Mouse (Mus musculus) heart, embryonic 13.5 days (tissue): ENCODE results near the gene Gm21976. TPM values are rescaled to one million over a fixed set of nuclear protein-coding genes. Genes with fewer than 3 reads are reported as not detected.

ENCODE experiments used
- ATAC-seq: fragments of 200-750 bp; cut with Nextera tagmentation; 2 replicates; pipeline ENCODE4 v1.8.0; 2017; ENCODE audit warnings: moderate TSS enrichment; ENCODE audit not compliant: insufficient number of reproducible peaks, low FRiP score, low TSS enrichment; ENCODE audit errors: extremely low read depth
- H3K27ac ChIP-seq: fragments of 300-500 bp; sonication (generic); replicated peaks from 2 replicates; pipeline ENCODE4 v1.5.1; 2015; ENCODE audit warnings: moderate library complexity, mild to moderate bottlenecking, inconsistent platforms
- H3K27me3 ChIP-seq: fragments of 300-500 bp; sonication (generic); replicated peaks from 2 replicates; pipeline ENCODE4 v1.6.1; 2015; ENCODE audit warnings: mild to moderate bottlenecking, inconsistent platforms
- H3K36me3 ChIP-seq: fragments of 300-500 bp; sonication (generic); 2 replicates; pipeline ENCODE4 v1.6.1; 2015; ENCODE audit warnings: mild to moderate bottlenecking, inconsistent platforms
- H3K4me1 ChIP-seq: fragments of 300-500 bp; sonication (generic); 2 replicates; pipeline ENCODE4 v1.6.1; 2015; ENCODE audit warnings: inconsistent platforms
- H3K4me2 ChIP-seq: fragments of 300-500 bp; sonication (generic); 2 replicates; pipeline ENCODE4 v1.6.1; 2015; ENCODE audit warnings: inconsistent platforms, mild to moderate bottlenecking, moderate library complexity
- H3K4me3 ChIP-seq: fragments of 300-500 bp; sonication (generic); 2 replicates; pipeline ENCODE4 v1.5.1; 2015; ENCODE audit warnings: moderate library complexity, mild to moderate bottlenecking, inconsistent platforms
- H3K9ac ChIP-seq: fragments of 300-500 bp; sonication (generic); 2 replicates; pipeline ENCODE4 v1.6.1; 2015; ENCODE audit warnings: inconsistent platforms, mild to moderate bottlenecking, moderate library complexity
- H3K9me3 ChIP-seq: fragments of 300-500 bp; sonication (generic); 2 replicates; pipeline ENCODE4 v1.6.1; 2016; ENCODE audit warnings: inconsistent platforms
- WGBS: fragments of 180-500 bp; shearing (Covaris S2); methylation state at CpG from one replicate; pipeline ENCODE4 v1.1.7; 2015; ENCODE audit warnings: mixed read lengths; 5-methylcytosine and 5-hydroxymethylcytosine counted together
- polyA plus RNA-seq: library from polyadenylated mRNA; unstranded; fragments of >200 nt; fragmentation: Nextera tagmentation; extraction: Ambion mirVana; gene quantifications from 2 replicates; pipeline ENCODE4 v1.2.1, GENCODE M21; 2015

Gene Gm21976
- polyA plus RNA-seq, 1 experiment from 2014 or later: not detected

- Histone ChIP-seq H3K4me1 (peaks cover 23% of the 10 kb centered on the region), H3K4me3 (peak overlapping the region; percentile 74), H3K27me3 (no peaks in the 10 kb centered on the region), H3K4me2 (peak overlapping the region; percentile 87), H3K27ac (peak overlapping the region; percentile 96), H3K9ac (peak overlapping the region; percentile 91), H3K9me3 (no peaks in the 10 kb centered on the region), H3K36me3 (peaks cover 34% of the 10 kb centered on the region)
- under 1% methylated on average over 16 of the region's 16 CpGs for WGBS
- ATAC-seq: no peak
These were observed 16.2 kb upstream of the Gm21976 start for GRCm38 (mm10) chr13:98263458-98263987.

GRCm38 (mm10) chr13:98264111-98264510 is 15.6 kb upstream of the Gm21976 start:
- Histone ChIP-seq H3K4me2 (peak overlapping the region; percentile 87), H3K9me3 (no peaks in the 10 kb centered on the region), H3K36me3 (peaks cover 34% of the 10 kb centered on the region), H3K27ac (no peak overlapping the region), H3K4me3 (peak overlapping the region; percentile 74), H3K9ac (peak overlapping the region; percentile 91), H3K27me3 (no peaks in the 10 kb centered on the region), H3K4me1 (peaks cover 23% of the 10 kb centered on the region)
- no peak for ATAC-seq
- 26% methylated on average over 5 of the region's 5 CpGs for WGBS

- peaks cover 14% of the 10 kb centered on the region for H3K4me1 ChIP-seq
- no peak for ATAC-seq
- H3K9ac ChIP-seq: no peak overlapping the region
- H3K9me3 ChIP-seq: no peaks in the 10 kb centered on the region
- peaks cover 57% of the 10 kb centered on the region for H3K36me3 ChIP-seq
- no peak overlapping the region for H3K4me2 ChIP-seq
- H3K27ac ChIP-seq: no peak overlapping the region
- WGBS: 87% methylated on average over 9 of the region's 9 CpGs
- H3K4me3 ChIP-seq: no peak overlapping the region
- no peaks in the 10 kb centered on the region for H3K27me3 ChIP-seq
These were observed 5.7 kb upstream of the Gm21976 start for GRCm38 (mm10) chr13:98274023-98274422.

GRCm38 (mm10) chr13:98275646-98276045 is 4.0 kb upstream of the Gm21976 start:
- no peak overlapping the region for H3K4me2 ChIP-seq
- no peaks in the 10 kb centered on the region for H3K9me3 ChIP-seq
- no peak overlapping the region for H3K9ac ChIP-seq
- no peaks in the 10 kb centered on the region for H3K27me3 ChIP-seq
- ATAC-seq: no peak
- H3K4me1 ChIP-seq: peaks cover 14% of the 10 kb centered on the region
- H3K36me3 ChIP-seq: peaks cover 43% of the 10 kb centered on the region
- peak overlapping the region; percentile 63 for H3K27ac ChIP-seq
- no peak overlapping the region for H3K4me3 ChIP-seq
- 33% methylated on average over 4 of the region's 4 CpGs for whole genome bisulfite sequencing

GRCm38 (mm10) chr13:98276253-98276652 is 3.4 kb upstream of the Gm21976 start:
- no peaks in the 10 kb centered on the region for H3K9me3 ChIP-seq
- H3K36me3 ChIP-seq: peaks cover 37% of the 10 kb centered on the region
- H3K27me3 ChIP-seq: no peaks in the 10 kb centered on the region
- WGBS: 79% methylated on average over 7 of the region's 7 CpGs
- no peak overlapping the region for H3K4me3 ChIP-seq
- ATAC-seq: no peak
- H3K27ac ChIP-seq: peak overlapping the region; percentile 63
- H3K4me2 ChIP-seq: no peak overlapping the region
- H3K9ac ChIP-seq: no peak overlapping the region
- peaks cover 14% of the 10 kb centered on the region for H3K4me1 ChIP-seq

GRCm38 (mm10) chr13:98277501-98277900 is 2.2 kb upstream of the Gm21976 start:
- H3K9me3 ChIP-seq: no peaks in the 10 kb centered on the region
- no peak overlapping the region for H3K4me3 ChIP-seq
- no peak overlapping the region for H3K27ac ChIP-seq
- no peaks in the 10 kb centered on the region for H3K27me3 ChIP-seq
- no peak overlapping the region for H3K4me2 ChIP-seq
- H3K9ac ChIP-seq: no peak overlapping the region
- H3K4me1 ChIP-seq: peaks cover 14% of the 10 kb centered on the region
- 74% methylated on average over 2 of the region's 2 CpGs for WGBS
- peaks cover 25% of the 10 kb centered on the region for H3K36me3 ChIP-seq
- ATAC-seq: no peak

- Histone ChIP-seq H3K9ac (no peak overlapping the region), H3K4me2 (no peak overlapping the region), H3K27me3 (no peaks in the 10 kb centered on the region), H3K4me1 (peaks cover 2% of the 10 kb centered on the region; the same call in 1 of the 2 replicates), H3K9me3 (no peaks in the 10 kb centered on the region), H3K36me3 (no peaks in the 10 kb centered on the region), H3K27ac (no peak overlapping the region), H3K4me3 (no peak overlapping the region)
- WGBS: 72% methylated on average over 12 of the region's 12 CpGs
- no peak for ATAC-seq
These were observed 1.4 kb downstream of the Gm21976 start for GRCm38 (mm10) chr13:98280990-98281650.

GRCm38 (mm10) chr13:98290719-98291118 is 11.0 kb downstream of the Gm21976 start:
- no peak overlapping the region for H3K9ac ChIP-seq
- H3K27ac ChIP-seq: no peak overlapping the region
- H3K4me1 ChIP-seq: peaks cover 10% of the 10 kb centered on the region
- 32% methylated on average over 2 of the region's 2 CpGs for WGBS
- ATAC-seq: no peak
- no peaks in the 10 kb centered on the region for H3K27me3 ChIP-seq
- no peaks in the 10 kb centered on the region for H3K9me3 ChIP-seq
- H3K4me3 ChIP-seq: no peak overlapping the region
- H3K36me3 ChIP-seq: no peaks in the 10 kb centered on the region
- H3K4me2 ChIP-seq: no peak overlapping the region

GRCm38 (mm10) chr13:98291712-98292111 is 12.0 kb downstream of the Gm21976 start:
- Histone ChIP-seq H3K9ac (no peak overlapping the region), H3K9me3 (no peaks in the 10 kb centered on the region), H3K36me3 (no peaks in the 10 kb centered on the region), H3K4me1 (peaks cover 10% of the 10 kb centered on the region), H3K4me2 (no peak overlapping the region), H3K27me3 (no peaks in the 10 kb centered on the region), H3K27ac (no peak overlapping the region), H3K4me3 (no peak overlapping the region)
- no peak for ATAC-seq
- 72% methylated on average over 8 of the region's 8 CpGs for WGBS

GRCm38 (mm10) chr13:98296072-98296471 is 16.4 kb downstream of the Gm21976 start:
- 41% methylated on average over 5 of the region's 5 CpGs for WGBS
- H3K36me3 ChIP-seq: no peaks in the 10 kb centered on the region

GRCm38 (mm10) chr13:98297883-98298482 is 18.3 kb downstream of the Gm21976 start:
- Histone ChIP-seq H3K9ac (no peak overlapping the region), H3K4me1 (peaks cover 8% of the 10 kb centered on the region), H3K27me3 (no peaks in the 10 kb centered on the region; the same call in 1 of the 2 replicates), H3K36me3 (no peaks in the 10 kb centered on the region), H3K4me3 (no peak overlapping the region), H3K9me3 (no peaks in the 10 kb centered on the region), H3K27ac (no peak overlapping the region), H3K4me2 (no peak overlapping the region)
- no peak for ATAC-seq
- 86% methylated on average over 6 of the region's 6 CpGs for WGBS

More at GRCm38 (mm10) chr13:98296072-98296471, 16.4 kb downstream of the Gm21976 start:
- no peak for ATAC-seq
- Histone ChIP-seq H3K4me1 (peaks cover 10% of the 10 kb centered on the region), H3K27me3 (no peaks in the 10 kb centered on the region; the same call in 1 of the 2 replicates), H3K9me3 (no peaks in the 10 kb centered on the region), H3K4me3 (no peak overlapping the region), H3K27ac (no peak overlapping the region), H3K4me2 (no peak overlapping the region), H3K9ac (no peak overlapping the region)
